Mouse (Mus musculus) spleen, adult 12 weeks (tissue): ENCODE results near the gene Abhd12.
"Not testable (repeated sequence)": the region's sequence is repeated elsewhere in the genome, so short reads cannot be mapped to it uniquely, and the experiment has no call there.

ENCODE experiments used
- DNase-seq: peaks from one replicate; pipeline ENCODE4 v3.0.0; 2022; ENCODE audit warnings: low spot score

Abhd12 gene

DNA sequence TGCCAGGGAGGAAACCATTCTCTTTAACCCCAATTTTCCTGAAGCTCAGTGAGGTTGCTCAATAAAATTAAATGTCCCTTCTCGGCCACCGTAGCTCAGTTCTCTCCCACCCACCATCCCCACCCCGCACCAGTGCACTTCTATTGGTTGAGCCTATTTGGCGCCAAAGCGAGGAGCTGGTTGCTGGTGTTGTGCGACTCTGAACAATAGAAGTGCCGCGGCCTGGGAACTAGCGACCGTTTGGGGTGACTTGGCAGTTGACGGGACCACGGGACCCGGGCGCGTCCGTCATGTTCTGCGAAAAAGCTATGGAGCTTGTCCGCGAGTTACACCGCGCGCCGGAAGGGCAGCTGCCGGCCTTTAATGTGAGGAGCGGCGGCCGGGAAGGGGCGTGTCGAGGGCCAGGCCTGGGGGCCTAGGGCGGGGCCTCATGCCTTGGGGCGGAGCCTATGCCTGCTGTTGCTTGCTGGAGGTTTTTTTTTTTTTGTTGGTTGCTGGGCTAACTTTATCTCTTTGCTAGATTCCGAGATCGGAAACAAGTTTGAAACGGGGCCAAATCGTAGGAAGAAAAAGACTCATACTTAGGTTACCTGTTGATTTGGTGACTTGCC lies 5.0 kb upstream of the Abhd12 start:
- peak; percentile 96 for DNase-seq

DNA sequence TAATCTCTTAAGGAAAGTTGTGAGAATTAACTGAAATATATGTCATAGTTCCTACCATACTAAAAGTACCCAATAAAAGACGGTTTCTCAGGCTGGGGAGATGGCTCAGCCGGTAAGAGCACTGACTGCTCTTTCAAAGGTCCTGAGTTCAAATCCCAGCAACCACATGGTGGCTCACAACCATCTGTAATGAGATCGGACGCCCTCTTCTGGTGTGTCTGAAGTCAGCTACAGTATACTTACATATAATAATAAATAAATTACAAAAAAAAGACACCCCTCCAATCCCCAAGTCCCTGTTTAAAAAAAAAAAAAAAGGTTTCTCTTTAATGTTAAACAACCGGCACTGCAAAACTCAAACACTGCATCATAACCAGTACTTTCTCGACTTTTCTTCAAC lies 4.3 kb upstream of the Abhd12 start:
- DNase-seq, result not testable (repeated sequence)

DNA sequence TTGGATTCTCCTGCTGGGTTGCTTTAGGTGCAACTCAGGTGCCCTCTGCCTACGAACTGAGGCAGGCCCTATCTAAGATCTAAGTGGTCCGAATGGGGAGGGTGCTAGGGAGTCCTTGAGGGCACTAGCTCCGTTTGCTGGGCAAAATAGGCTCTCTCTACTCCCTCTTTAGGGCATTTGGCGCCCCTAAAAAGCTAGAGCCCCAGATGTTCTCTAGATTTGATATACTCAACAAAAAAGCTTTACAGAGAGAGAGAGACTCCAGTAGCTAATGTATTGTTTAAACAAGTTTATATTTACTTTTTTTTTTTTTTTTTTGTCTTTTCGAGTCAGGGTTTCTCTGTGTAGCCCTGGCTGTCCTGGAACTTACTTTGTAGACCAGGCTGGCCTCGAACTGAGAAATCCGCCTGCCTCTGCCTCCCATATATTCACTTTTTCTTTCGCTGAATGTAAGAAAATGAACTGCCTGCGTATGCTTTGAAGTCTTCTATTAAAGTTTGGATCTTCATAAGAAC lies 452 bp upstream of the Abhd12 start, which contains the start of gene Gins1:
Gene Gins1, plus strand, starts transcription at position 465 of the 515 bp plus-strand sequence.
- DNase-seq, result no peak

DNA sequence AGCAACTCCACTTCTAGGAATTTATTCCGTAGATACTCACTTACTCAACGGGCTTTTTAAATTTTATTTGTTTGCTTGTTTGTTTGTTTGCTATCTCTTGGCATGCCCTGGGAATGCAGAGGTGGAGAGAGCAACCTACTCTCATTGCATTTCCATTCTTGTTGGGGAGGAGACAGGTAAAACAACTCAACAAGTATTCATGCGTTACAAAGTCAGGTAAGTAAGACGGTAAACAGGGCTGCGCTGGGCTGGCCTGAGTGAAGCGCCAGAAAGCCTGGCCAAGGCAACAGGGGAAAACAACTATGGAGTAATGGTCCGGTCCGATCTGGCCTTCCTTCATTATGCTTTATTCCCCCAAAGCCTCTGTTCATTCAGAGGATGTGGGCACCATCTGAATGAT lies 2.2 kb downstream of the Abhd12 start:
- no peak for DNase-seq

DNA sequence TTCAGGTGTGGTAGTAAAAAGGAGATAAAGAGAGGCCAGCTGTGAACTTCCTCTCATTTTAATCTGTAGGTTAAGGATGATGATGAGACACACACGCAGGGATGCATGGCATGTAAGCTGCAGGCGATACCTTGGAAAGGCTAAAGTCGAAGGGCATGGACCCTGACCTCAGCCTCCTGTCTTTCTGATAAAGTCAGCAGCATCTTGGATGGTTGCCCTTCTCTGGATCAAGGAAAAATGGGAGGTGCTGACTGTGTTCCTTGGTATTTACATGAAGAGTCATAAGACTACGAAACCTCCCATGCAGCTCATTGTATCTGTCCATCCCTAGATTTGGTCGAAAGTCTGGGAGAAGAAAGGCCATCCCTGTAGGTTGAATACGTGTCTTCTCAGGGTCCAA lies 4.2 kb downstream of the Abhd12 start:
- no peak for DNase-seq

DNA sequence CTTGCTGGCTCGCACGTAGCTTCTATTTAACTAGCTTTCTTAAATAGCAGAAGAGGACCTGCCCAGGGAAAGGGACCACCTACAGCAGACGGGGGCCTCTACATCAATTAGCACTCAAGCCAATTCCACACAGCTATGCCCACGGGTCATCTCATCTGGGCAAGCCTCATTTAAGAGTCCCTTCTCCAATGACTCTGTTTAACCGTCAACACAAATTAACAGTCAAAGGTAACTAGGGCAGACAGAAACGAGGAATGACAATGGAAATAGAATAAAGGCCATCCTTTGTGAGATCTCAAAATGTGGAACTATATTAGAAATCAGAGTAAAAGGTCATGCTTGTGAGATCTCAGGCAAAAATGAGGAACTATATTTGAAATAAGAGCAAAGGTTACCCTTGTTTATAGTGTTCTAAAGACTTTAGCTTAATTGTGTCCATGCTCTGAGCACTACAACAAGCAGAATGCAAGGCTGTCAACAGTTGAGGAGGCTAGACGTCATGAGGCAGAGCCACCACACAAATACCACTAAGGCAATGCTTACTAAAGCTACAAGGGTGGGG lies 8.8 kb downstream of the Abhd12 start:
- DNase-seq, result no peak

DNA sequence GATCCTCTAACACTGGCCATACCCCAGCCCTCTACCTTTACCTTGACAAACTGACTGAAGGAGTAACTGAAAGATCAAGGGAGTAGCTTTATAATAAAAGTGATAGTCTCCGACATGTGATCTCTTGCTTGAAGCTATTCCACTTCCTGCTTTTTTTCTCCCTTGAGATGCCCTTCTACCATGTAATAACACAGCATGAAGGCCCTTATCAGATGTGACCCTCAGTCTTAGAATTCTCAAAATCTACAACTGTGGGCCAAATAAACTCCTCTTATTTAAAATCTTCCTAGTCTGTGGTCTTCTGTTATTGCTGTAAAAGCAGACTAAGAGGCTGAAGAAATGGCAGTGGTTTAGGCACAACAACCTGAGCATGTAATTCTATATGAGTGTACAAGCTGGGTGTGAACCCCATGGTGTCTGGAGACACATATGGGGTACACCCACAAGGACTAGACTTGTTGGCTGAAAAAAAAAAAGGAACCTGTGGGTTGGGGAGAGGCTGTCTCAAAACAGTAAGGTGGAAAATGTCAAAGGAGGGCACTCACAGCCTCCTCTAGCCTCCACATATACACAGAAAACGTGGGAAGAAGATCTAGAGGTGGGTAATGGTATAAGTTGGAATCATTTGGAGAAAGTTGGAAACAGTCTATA lies 9.8 kb downstream of the Abhd12 start:
- DNase-seq, result no peak

DNA sequence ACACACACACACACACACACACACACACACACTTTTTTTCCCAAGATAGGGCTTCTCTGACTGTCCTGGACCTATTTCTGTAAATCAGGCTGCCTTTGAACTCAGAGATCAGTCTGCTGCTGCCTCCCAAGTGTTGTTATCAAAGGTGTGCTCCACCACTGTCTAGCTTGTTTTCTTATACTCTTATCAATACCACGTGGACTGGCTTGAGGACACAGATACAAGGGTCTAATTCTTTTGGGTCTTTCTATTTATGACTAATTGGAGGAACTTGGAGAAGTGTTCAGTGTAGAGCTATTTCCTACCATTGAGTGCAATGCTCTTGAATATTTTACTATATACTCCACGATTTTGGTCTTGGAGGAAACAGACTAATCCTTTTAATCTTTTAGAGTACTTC lies 17.2 kb downstream of the Abhd12 start:
- no peak for DNase-seq

DNA sequence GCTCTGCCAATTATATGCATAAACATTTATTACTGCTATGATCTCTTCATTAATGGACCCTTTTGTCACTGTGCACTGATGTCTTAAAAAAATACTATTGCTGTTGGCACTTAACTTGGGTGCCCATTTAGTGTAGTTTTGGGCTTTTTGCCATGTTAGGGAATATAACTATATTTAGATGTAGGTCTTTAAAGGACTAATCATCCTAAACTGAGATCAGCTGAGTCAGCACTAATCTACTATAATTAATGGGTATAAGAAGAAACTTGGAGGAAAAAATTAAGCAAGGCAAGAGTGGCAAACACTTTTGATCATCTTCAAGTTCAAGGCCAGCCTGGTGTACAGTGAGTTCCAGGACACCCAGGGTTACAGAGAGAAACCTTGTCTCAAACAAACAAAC lies 18.2 kb downstream of the Abhd12 start:
- no peak for DNase-seq

DNA sequence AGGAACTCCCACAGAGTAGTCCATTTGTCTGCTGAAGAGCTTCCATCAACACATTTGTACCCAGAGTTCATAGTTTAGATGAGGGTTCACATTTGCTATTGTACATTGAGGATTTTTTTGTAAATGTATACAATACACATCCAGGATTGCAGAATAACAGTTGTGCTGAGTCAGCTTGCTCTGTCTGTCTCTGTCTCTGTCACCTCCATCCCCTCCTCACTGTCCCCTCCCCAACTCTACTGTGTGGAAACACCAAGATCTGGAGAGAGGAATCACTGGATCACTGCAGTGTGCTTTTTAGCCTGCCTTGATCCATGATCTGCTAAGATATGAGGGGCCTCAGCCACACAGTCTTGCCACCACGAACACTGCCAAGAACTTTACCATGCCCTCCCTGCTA lies 18.7 kb downstream of the Abhd12 start:
- no peak for DNase-seq

DNA sequence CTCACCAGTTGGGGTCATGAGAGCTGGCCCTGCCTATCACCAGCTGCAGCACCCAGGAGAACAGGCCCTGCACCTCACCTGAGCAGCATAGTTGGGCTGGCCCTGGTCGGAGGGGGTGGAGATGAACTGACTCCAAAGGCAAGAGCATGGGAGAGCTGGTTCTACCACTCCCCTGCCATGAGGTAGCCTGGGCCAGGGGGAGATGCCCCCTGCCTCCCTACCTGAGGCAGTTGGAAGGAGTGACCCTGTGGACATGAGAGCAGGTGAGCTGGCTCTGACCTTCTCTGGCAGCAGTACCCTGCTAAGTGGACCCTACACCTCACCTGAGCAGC lies 19.8 kb downstream of the Abhd12 start:
- no peak for DNase-seq

DNA sequence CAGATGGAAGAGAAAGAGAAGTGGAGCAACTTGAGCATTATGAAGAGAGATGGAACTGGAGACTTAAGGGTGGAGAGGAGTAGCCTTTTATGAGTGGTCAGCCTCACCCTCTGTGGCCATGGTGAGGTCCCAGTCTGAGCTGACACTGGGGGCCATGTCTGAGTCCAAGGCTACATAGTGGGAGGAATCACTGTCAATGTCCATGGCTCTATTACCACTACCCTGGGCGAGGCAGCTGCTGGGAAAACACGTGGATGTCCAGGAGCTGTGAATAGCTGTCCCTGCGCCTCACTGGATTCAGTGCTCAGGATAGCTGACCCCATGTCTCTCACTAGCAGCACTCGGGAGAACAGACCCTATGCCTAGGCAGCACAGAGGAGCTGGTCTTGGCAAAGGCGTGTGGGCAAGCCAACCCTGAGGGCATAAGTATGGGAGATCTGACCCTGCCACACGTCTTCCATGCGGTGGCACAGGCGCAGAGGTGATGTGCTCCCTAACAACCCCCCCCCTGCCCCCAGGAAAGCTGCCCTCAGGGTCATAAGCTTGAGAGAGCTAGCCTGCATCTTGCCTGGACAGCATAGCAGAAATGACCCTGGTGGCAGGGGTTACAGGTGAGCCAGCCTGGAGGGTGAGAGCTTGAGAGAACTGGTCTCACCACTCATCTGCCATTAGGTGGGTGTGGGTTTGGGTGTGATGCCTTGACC lies 20.3 kb downstream of the Abhd12 start:
- no peak for DNase-seq

DNA sequence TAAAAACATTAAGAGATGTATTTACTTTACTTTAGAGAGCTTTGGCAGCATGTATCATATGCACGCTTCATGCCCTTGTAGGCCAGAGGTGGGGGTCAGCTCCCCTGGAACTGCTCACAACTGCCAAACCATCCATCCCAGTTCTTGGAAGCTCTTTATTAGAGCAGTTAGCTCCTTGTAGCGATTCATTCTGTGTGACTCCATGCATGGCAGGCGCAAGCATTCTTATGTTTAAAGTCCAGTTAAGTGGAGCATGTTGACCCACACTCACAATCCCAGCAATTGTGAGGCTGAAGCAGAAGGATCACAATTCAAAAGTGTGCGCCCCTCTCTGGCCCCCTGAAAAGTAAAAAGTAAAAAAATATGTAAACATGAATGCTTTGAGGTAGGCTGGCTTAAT lies 27.0 kb downstream of the Abhd12 start:
- DNase-seq, result no peak

DNA sequence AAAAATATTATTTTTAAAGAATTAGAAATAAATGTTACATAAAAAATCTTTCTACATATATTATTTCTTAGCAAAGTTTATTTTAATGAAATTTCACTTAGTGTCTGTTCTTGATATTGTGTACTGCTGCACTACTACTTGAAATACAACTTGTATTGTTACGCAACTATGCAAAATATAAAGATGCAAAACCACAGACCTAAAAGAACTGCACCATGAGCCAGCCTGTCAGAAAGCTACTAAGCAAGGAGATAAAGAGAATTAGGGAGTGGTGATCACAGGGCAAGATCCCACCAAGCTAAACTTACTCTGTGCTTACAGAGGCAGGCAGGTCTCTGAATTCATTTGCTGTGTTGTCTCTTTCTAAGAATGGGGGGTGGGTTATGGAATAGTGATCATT lies 29.3 kb downstream of the Abhd12 start:
- DNase-seq, result no peak

DNA sequence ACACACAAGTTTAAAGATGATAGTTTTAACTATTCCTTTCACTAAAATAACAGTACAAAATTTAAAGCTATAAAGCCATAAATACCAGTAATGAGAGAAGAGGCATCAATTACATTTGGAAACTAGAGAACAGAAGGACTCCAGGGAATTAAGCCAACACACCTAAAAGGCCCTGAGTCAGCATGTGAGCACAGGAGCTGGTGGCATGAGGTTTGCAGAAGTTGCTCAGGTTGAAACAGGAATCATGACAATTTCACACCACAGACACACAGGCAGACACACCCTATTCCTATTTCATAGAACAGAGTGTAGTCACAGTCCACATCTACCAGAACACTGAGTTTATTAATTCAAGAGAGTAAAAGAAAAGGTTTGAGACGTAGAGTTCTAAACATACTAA lies 30.0 kb downstream of the Abhd12 start:
- no peak for DNase-seq

DNA sequence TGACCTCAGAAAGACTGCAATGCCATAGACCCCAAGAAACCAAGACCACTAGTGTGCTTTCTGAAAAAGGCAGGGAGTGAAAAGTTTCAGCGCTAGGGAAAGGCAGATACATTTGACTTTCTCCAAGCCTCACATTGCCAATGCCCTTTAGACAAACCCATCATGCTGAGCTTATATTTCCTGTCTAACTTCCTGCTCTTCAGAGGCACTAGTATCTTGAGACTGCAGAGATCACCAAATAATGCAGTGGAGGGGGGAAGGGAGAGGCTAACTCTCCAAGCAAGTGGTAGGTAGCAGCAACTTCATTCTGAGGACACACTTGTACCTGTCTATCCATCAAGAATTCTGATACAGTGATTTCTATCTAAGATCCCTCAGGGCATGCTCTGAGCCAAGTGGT lies 35.1 kb downstream of the Abhd12 start:
- DNase-seq, result no peak

DNA sequence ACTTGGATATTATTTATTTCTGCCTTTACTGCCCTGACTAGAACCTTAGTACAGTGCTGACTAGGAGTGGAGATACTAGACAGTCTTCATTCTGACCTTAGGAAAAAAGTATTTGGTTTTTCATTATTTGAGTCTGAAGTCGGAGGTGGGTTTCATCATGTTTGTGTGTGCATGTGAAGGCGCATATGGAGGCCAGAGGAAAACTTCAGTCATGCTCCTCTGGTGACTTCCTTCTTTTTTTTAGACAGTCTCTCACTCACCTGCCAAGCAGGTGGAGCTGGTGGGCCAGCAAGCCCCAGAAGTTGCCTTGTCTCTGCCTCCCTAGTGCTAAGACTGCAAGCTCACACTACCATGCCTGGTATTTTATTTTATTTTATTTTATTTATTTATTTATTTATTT lies 37.5 kb downstream of the Abhd12 start:
- DNase-seq, result no peak

DNA sequence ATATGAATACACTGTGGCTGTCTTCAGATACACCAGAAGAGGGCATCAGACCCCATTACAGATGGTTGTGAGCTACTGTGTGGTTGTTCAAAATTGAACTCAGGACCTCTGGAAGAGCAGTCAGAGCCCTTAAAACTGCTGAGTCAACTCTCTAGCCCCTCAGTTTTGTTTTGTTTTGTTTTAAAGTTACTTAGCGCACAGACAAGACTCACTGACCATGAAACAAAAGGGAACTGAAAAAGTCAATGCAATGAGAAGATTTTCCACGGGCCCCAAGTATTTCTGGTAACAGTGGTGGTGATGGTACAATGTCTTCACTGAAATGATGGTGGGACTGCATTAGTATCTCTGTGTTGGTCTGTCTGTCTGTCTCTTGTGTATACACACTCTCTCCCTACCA lies 43.4 kb downstream of the Abhd12 start:
- DNase-seq, result no peak

DNA sequence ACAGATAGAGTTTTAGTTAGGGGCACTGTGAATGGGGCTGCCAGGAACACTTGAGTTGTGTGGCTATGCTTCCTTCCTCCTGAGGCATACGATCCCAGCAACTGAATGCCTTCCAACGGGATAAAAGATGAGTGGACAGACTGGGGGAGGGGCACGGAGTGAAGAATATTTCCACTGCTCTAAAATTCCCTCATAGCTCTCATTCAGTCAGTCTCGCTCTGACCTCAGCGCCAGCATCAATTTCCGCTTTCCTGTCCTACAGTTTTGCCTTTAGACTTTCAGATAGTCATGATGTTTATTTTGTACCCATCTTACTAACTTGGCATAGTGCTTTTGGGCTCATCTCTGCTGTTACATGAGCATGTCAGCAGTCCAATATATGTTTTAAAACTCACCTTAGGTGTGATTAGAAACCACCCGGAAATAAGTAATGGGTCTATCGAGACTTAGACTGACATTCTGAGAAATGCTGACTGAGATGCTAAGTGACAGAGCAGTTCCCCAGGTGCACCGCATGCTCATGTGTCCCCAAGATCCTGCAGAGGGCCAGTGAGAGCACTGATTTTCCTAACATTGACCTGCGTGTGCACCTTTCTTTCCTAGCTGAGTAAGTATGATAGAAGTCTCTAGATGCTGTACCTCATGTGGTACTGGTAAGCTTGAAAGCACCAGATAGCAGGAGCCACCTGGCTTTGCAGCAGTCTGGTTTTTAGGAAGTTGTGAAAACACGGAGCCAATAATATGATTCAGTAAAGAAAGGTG lies 44.7 kb downstream of the Abhd12 start:
- no peak for DNase-seq

DNA sequence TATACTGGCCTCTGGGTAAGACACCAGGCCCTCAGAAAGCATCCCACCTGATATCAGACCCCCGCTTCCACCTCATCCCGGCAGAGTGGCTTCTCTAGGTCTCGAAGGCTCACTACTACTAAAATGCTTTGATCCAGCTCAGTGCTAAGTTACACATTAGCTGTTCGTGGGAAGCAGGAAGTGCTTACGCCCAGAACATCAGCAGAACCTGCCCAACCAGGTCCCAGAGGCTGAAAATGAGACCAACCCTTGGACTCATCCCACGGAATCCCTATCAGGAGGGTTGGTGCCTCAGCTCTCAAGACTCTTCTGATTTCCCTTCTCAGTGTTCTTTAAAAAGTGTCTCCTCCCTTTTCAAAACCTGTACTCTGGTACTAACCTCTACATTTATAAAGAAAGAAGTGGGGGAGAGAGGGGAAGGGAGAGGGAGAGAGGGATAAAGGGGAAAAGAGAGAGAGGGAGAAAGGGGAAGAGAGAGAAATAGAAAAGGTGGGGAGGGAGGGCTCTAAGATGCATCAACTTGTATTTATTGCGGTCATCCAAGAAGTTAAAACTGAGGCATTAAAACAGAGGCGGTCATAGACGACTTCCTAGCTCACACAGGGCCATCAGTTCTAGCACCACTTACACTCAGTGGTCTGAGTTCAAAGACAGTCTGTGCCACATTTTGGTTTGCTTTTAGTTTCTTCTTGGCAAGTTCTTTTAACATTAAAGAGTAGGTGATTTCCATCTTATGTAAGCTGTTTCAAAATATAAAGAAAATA lies 45.6 kb downstream of the Abhd12 start:
- no peak for DNase-seq

DNA sequence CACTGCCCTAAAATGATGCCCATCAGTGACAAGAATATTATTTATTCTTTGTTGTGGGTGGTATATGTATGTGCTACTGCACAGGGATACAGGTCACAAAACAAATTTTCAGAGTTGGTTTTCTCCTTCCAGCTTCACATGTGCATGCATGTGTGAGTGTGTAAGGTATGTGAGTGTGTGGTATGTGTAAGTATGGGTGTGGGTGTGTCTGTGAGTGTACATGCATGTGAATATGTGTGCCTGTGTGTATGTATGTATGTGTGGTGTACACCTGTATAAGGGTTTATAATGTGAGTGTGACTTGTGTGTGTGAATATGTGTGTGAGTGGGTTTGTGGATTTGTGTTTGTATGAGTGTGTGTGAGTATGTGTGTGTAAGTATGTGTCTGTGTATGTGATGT lies 49.4 kb downstream of the Abhd12 start:
- DNase-seq, result no peak

DNA sequence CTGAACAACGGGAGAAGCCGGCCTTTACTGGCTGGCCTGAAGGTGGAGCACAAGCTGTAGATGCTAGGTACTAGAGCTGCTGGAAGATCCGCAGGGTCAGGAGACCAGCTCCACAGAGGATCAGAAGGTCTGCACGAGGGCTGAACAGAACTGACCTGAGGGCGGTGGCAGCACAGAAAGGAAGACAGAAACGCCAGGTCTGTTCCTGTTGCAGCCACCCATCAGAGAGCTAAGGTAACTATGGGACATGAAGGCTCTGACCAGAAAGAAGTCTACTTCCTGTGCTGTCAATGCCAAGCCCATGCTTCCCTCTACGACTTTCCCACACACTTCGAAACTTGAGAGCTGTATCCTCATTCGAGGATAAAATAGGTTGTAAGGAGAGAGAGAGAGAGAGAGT lies 53.3 kb downstream of the Abhd12 start:
- DNase-seq, result no peak
